12 mouse cellular contexts compared by ENCODE assay signal in the genomic region with DNA sequence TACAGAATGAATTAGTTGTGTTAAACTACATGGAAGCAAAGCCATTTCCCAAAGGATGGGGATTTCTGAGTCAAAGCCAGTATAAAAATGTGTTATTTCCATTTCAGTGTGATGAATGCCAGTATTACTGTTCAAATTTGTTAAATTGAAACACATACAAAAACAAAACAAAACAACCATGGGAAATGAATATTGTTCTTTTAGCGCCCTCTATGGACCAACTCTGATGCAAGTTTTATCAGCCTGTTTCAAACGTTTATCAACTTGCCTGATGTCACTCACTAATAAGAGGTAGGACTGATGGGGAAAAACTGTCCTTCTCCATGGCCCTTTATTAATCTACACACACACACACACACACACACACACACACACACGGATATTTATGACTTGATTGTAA. TPM values are rescaled to one million over a fixed set of nuclear protein-coding genes. Genes with fewer than 3 reads are reported as not detected.
A peak's percentile ranks its signal among the peaks of the same experiment; 100 is the strongest.
DNase-seq lines count a peak whose midpoint lies in the region; ATAC-seq and TF ChIP-seq lines count a peak whose summit lies in the region.
"Had no signal": no experiment of that assay in that cellular context is flagged by ENCODE, and none has a peak within 500 bp of the region (broad histone marks: within the 10 kb centered on the region; RNA-seq: fewer than 3 reads in every experiment).

No protein-coding gene starts in this region.

- H3K9ac ChIP-seq in hindbrain, embryonic 11.5 days (ENCODE audit: low read depth, low read length), result no peak overlapping the region
- H3K9ac ChIP-seq in hindbrain, embryonic 13.5 days, result no peak overlapping the region
- H3K9ac ChIP-seq in lung, embryonic 14.5 days, result no peak overlapping the region
- H3K9ac ChIP-seq: heart, embryonic 15.5 days had no signal

- H3K36me3 ChIP-seq in hindbrain, embryonic 11.5 days (ENCODE audit: control insufficient read depth, insufficient read depth, low read length), result no peaks in the 10 kb centered on the region
- no peaks in the 10 kb centered on the region for H3K36me3 ChIP-seq in hindbrain, embryonic 13.5 days
- H3K36me3 ChIP-seq in lung, embryonic 14.5 days (ENCODE audit: insufficient read depth), result no peaks in the 10 kb centered on the region
- H3K36me3 ChIP-seq: heart, embryonic 15.5 days had no signal

- no peaks in the 10 kb centered on the region for H3K4me1 ChIP-seq in hindbrain, embryonic 11.5 days (replicated peaks; ENCODE audit: control insufficient read depth, insufficient read depth, low read length)
- peaks cover 5% of the 10 kb centered on the region; the same call in 1 of the 2 replicates for H3K4me1 ChIP-seq in hindbrain, embryonic 13.5 days (replicated peaks)
- H3K4me1 ChIP-seq in lung, embryonic 14.5 days (ENCODE audit: insufficient read depth), result no peaks in the 10 kb centered on the region
- H3K4me1 ChIP-seq: heart, embryonic 15.5 days had no signal

- no peak overlapping the region for H3K27ac ChIP-seq in hindbrain, embryonic 11.5 days (ENCODE audit: low read depth, low read length)
- no peak overlapping the region for H3K27ac ChIP-seq in hindbrain, embryonic 13.5 days
- no peak overlapping the region for H3K27ac ChIP-seq in lung, embryonic 14.5 days (ENCODE audit: low read depth)
- H3K27ac ChIP-seq: heart, embryonic 15.5 days had no signal

- H3K4me3 ChIP-seq in hindbrain, embryonic 11.5 days (ENCODE audit: low read depth, low read length), result no peak overlapping the region
- H3K4me3 ChIP-seq in hindbrain, embryonic 13.5 days, result no peak overlapping the region
- no peak overlapping the region for H3K4me3 ChIP-seq in lung, embryonic 14.5 days (ENCODE audit: low read depth, low read length)
- H3K4me3 ChIP-seq: heart, embryonic 15.5 days had no signal

- peak; percentile 63 for TF ChIP-seq CTCF in lung, embryonic 14.5 days (IDR thresholded peaks at IDR 0.05; ENCODE audit: low read depth)

- H3K9me3 ChIP-seq in hindbrain, embryonic 11.5 days (ENCODE audit: control insufficient read depth, low read length), result no peaks in the 10 kb centered on the region
- H3K9me3 ChIP-seq in hindbrain, embryonic 13.5 days, result no peaks in the 10 kb centered on the region
- no peaks in the 10 kb centered on the region for H3K9me3 ChIP-seq in lung, embryonic 14.5 days (ENCODE audit: low read depth, low read length)
- H3K9me3 ChIP-seq: heart, embryonic 15.5 days had no signal

- no peaks in the 10 kb centered on the region for H3K27me3 ChIP-seq in hindbrain, embryonic 11.5 days (ENCODE audit: control insufficient read depth, insufficient read depth, low read length)
- no peaks in the 10 kb centered on the region for H3K27me3 ChIP-seq in hindbrain, embryonic 13.5 days
- H3K27me3 ChIP-seq in lung, embryonic 14.5 days (ENCODE audit: insufficient read depth, low read length), result no peaks in the 10 kb centered on the region
- H3K27me3 ChIP-seq: heart, embryonic 15.5 days had no signal

- WGBS in hindbrain, embryonic 11.5 days, result 3% methylated on average over 3 of the region's 3 CpGs
- 1% methylated on average over 3 of the region's 3 CpGs for WGBS in hindbrain, embryonic 13.5 days
- WGBS in lung, embryonic 14.5 days, result 5% methylated on average over 3 of the region's 3 CpGs

- DNase-seq in hindbrain, embryonic 11.5 days (ENCODE audit: low spot score), result peak; percentile 55
- DNase-seq in lung, embryonic 14.5 days, result peak; percentile 84
- no peak for DNase-seq in lung, postnatal 4 days
- peak; percentile 34 for DNase-seq in ZHBTc4 (ENCODE audit: low read depth, low spot score)
- peak; percentile 55 for DNase-seq in naive thymus-derived CD4-positive, alpha-beta T cell, adult 2 months (ENCODE audit: low read depth)
- DNase-seq: adrenal gland, postnatal 10 days; right cerebral cortex, postnatal 25 days; thymus, postnatal 36 days had no signal

- H3K4me2 ChIP-seq in hindbrain, embryonic 11.5 days (replicated peaks; ENCODE audit: low read depth, low read length), result no peak overlapping the region
- H3K4me2 ChIP-seq in hindbrain, embryonic 13.5 days, result no peak overlapping the region
- no peak overlapping the region for H3K4me2 ChIP-seq in lung, embryonic 14.5 days
- H3K4me2 ChIP-seq: heart, embryonic 15.5 days had no signal

- ATAC-seq in hindbrain, embryonic 11.5 days (ENCODE audit: low FRiP score), result no peak
- no peak for ATAC-seq in hindbrain, embryonic 13.5 days (ENCODE audit: low FRiP score)
- ATAC-seq in lung, embryonic 14.5 days (ENCODE audit: insufficient read depth), result no peak
- ATAC-seq in megakaryocyte-erythroid progenitor cell, adult 5-6 weeks (replicated peaks; ENCODE audit: low FRiP score, low TSS enrichment, poor library complexity, severe bottlenecking), result no peak
- ATAC-seq in erythroid progenitor cell, adult 5-6 weeks (replicated peaks; ENCODE audit: low FRiP score, poor library complexity, severe bottlenecking), result no peak

RNA-seq across cellular contexts. Expression of gene Drd1, which starts 7.8 kb away (rescaled TPM):
- 0.21 and 0.65 TPM in 2 replicates for polyA plus RNA-seq in hindbrain, embryonic 11.5 days (2014; fragmentation: Nextera tagmentation; extraction: Ambion mirVana)
- 1.2 and 1.5 TPM in 2 replicates for polyA plus RNA-seq in hindbrain, embryonic 13.5 days (2015; fragmentation: Nextera tagmentation; extraction: Ambion mirVana)
- 0.24 TPM in 1 of 2 replicates, not detected in the other for polyA plus RNA-seq in lung, embryonic 14.5 days (2014; fragmentation: Nextera tagmentation; extraction: Ambion mirVana)
- total RNA-seq in megakaryocyte-erythroid progenitor cell, adult 5-6 weeks (2014; fragmentation: Nextera tagmentation), result not detected in 2 replicates
- total RNA-seq in megakaryocyte-erythroid progenitor cell, adult 5-6 weeks (2017), result not detected in 2 replicates
- total RNA-seq in erythroid progenitor cell, adult 5-6 weeks (2015; ENCODE audit: low replicate concordance), result not detected in 2 replicates
- total RNA-seq in erythroid progenitor cell, adult 5-6 weeks (2017; ENCODE audit: low replicate concordance), result not detected in 2 replicates

RNA-seq across cellular contexts. Expression of gene Sfxn1, which starts 8.4 kb away (rescaled TPM):
- 87.5 and 89.9 TPM in 2 replicates for polyA plus RNA-seq in hindbrain, embryonic 11.5 days (2014; fragmentation: Nextera tagmentation; extraction: Ambion mirVana)
- 77.3 and 81.4 TPM in 2 replicates for polyA plus RNA-seq in hindbrain, embryonic 13.5 days (2015; fragmentation: Nextera tagmentation; extraction: Ambion mirVana)
- 81.4 and 83.1 TPM in 2 replicates for polyA plus RNA-seq in lung, embryonic 14.5 days (2014; fragmentation: Nextera tagmentation; extraction: Ambion mirVana)
- total RNA-seq in megakaryocyte-erythroid progenitor cell, adult 5-6 weeks (2014; fragmentation: Nextera tagmentation), result 178 and 185 TPM in 2 replicates
- total RNA-seq in megakaryocyte-erythroid progenitor cell, adult 5-6 weeks (2017), result 111 and 153 TPM in 2 replicates
- total RNA-seq in erythroid progenitor cell, adult 5-6 weeks (2015; ENCODE audit: low replicate concordance), result 30.6 and 39.8 TPM in 2 replicates
- 12.6 and 15.1 TPM in 2 replicates for total RNA-seq in erythroid progenitor cell, adult 5-6 weeks (2017; ENCODE audit: low replicate concordance)

Comparison
In these comparisons a context has a peak if more than half of its experiments do, and no peak if none do; other contexts are left out.
1. DNase-seq: peak in hindbrain, embryonic 11.5 days (single experiment), lung, embryonic 14.5 days (single experiment), ZHBTc4 (single experiment) and naive thymus-derived CD4-positive, alpha-beta T cell, adult 2 months (single experiment); none in lung, postnatal 4 days (0 of 2).